Mouse (Mus musculus) left cerebral cortex, adult 11 months (tissue): ENCODE data around the gene Cacna1d.

ENCODE experiments used
- DNase-seq: peaks from one replicate; pipeline ENCODE4 v3.0.0; 2022; ENCODE audit warnings: low spot score

Cacna1d gene

DNA sequence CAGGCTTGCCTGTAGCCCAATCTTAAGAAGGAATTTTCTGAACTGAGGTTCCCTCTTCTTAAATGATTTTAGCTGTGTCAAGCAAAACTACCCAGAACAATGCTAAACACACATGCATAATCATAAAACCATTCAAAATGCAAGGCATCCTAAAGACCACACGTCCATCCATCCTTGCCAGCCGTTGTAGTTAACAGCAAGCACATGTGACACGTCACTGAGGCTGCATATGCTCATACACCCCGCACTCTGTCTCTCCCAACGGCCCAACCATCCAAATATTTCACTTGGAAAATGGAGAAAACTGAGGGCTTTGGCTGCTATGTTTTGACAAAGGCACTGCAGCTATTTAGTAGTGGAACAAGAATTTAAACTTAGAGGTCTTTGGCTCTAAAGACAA lies 220.9 kb downstream of the Cacna1d start:
- DNase-seq: no peak

DNA sequence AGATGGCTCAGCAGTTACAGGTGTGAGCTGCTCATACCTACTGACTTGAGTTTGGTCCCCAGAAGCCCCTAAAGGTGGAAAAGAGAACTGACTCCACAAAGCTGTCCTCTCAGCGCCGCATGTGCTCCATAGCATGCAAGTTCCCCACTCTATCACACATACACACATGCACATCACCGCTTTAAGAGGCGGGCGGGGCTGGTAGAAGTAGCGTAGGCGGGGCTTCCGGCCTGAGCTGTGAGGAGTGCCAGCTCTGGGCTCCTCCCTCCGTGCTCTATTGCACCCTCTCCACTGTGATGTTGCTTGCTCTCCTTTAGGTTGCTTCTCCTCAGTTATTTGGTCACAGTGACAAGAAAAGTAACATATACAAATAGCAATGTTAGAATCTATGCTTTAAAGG lies 225.5 kb downstream of the Cacna1d start:
- no peak for DNase-seq

DNA sequence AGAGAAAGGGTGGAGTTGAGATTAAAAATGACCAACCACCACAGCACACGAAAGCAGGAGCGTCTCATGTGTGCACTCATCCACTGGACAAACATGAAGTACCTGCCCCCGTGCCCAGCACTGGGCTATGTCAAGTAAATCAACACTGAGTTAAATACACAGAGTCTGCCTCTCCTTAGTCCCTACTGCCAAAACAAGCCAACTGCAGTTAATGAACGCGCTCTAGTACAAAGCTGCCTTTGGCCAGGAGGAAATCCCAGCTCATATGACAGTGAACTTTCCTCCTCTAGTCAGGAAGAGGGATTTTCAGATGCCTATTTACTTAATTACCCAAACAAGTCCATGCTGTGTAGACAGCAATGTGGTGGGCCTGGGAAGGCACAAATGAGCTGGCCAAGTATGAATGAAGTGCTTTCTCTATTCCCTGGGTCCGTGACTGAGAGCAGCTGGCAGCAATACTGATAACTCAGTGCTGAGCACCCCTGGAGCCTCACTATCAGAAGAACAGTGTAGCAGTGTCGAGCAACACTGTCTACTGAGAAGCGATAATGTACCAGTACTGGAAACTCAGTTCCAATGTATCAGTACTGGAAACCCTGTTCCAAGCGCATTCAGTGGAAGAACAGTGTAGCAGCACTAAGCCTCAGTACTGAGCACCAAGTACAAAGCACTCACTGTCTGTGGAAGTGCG lies 229.5 kb downstream of the Cacna1d start:
- DNase-seq: no peak

DNA sequence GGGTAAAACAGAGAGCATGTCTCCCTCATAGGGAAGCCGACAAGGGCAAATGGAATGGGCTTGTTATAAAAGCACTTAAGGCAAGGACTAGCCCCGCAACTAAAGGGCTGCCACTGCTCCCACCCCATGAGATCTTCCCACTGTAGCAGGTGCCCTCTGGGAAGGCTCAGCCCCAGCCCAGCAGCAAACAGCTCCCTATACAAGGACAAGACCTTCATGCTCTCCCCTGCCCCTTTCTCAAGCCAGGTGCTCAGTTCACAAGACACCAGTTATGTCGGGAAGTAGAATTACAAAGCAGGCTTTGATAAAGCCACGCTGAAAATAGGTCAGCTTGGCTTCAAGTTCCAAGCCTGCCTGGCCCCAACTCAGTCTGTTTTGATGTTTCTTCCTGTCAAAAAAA lies 233.6 kb downstream of the Cacna1d start:
- no peak for DNase-seq

DNA sequence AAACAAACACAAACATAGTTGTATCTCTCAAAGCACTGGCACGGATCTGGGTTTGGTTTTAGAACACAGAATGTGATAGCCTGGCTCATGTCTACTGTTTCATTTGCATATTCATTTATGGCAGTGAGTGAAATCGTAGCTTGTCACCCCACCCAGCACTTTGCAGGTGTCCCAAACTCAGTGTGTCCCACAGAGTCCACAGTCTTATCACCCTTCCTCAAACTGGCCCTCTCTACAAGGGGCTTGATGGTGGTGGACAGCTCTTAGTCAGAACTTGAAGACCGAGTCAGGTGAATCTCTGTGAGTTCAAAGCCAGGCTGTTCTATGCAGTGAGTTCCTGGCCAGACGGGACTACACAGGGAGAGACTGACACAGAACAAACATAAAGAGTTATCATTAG lies 234.8 kb downstream of the Cacna1d start:
- DNase-seq: no peak

GRCm38 (mm10) chr14:30255701-30256400 lies 235.4 kb downstream of the Cacna1d start:
- DNase-seq: no peak

DNA sequence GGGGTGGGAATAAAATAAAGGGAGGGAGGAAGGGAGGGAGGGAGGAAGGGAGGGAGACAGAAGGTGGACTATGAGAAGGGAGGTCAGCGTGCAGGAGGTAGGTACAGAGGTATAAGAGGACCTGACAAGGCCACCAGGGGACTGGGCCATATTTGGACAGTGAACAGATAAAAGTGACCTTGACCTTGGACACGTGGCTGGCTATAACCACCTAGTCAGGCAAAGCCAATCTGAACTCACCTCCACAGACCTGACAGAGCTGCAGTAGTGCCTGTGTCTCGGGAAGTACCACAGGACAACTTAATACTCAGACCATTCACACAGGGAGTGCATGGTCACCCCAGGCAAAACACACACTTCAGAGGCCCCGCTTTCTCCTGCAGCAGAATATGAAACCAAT lies 236.5 kb downstream of the Cacna1d start:
- no peak for DNase-seq

DNA sequence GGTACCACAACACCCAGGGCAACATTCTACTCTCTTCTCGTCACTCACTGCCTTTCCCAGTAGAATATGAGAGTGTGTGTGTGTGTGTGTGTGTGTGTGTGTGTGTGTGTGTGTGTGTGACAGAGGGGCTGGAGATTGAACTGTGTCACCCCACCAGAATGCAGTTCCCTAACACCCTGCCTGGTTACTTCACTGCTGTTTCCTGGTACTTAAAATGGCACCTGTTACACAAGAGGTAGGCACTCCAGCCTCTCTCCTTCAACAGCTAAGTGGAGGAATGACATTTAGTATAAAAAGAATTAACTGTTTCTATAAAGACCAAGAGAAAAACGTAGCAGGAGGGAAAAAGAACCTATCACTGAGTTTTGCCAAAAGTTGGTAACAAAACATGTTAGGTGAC lies 238.4 kb downstream of the Cacna1d start:
- no peak for DNase-seq

DNA sequence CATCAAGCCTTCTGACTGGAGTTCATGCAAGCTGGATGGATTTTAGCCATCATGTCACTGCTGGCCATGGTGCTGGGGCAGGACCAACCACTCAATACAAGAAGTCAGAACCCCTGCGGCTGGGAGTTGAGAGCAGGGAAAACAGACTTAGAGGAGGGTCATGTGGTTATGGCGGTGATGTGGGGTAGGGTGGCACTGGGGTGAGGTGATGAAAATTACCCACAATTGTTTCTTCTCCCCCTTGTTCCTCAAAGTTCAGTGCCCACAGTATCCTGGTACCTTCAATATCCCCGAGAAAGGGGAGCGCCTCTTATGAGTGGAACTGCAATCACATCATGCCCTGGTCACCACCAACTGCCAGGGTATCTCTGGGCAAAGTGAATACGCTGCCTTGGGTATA lies 239.9 kb downstream of the Cacna1d start:
- DNase-seq: no peak

DNA sequence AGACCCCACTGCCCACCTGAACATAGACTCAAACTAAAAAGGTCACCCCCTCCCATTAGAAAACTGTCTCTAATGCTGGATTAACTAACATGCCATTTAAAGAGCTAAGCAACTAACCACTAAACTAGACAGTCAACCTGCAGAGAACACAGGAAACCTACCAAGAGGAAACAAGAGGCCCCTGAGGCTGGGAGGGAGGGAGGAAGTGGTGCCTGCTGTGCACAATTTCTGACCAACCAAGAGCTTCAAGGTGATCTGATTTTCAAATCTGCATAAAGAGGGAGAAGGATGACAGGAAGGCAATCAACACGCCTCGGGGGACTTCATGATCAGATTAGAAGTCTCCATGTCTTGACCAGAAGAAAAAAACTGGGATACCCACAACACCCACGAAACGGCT lies 241.7 kb downstream of the Cacna1d start:
- no peak for DNase-seq

DNA sequence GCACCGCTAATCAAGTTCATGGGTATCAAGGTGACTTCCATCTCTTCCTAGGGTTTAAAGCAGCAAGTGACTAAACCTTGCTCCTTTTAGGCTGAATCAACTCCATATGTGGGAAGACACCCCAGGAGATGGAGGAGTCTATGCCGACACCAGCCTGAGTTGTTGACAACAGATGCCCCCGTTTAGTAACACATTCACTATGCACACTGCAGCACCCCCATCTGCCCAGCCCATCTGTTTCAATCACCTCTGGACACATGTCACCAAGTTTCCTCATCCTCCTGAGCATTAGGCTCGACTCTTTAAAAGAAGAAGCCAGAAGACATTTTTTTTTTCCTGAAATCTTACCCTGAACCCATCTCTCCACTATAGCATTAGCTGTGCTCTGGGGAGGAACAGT lies 242.4 kb downstream of the Cacna1d start:
- DNase-seq: no peak

DNA sequence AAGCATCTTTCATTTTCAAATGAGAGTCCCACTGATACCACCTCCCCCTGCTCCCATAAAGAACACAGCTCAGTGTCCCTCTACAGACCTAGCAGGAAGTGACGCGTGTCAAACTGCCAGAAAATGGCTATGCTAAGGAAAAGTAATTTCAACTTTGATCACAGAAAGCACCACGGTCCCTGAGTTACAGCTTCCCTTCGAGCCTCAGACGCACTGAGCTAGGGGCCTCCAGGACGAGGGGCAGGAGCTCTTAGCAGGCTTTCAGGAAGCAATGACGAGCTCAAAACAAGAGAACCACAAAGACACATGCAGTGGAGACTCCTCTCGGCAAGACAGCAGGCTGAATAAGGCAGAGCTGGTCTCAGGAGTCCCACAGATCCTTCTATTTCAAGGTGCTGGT lies 243.1 kb downstream of the Cacna1d start:
- no peak for DNase-seq

- no peak for DNase-seq
Measured at GRCm38 (mm10) chr14:30247606-30248005, 243.6 kb downstream of the Cacna1d start.

- DNase-seq: no peak
Measured at GRCm38 (mm10) chr14:30244776-30245175, 246.5 kb downstream of the Cacna1d start.

GRCm38 (mm10) chr14:30242818-30243205 lies 248.4 kb downstream of the Cacna1d start:
- DNase-seq: no peak

DNA sequence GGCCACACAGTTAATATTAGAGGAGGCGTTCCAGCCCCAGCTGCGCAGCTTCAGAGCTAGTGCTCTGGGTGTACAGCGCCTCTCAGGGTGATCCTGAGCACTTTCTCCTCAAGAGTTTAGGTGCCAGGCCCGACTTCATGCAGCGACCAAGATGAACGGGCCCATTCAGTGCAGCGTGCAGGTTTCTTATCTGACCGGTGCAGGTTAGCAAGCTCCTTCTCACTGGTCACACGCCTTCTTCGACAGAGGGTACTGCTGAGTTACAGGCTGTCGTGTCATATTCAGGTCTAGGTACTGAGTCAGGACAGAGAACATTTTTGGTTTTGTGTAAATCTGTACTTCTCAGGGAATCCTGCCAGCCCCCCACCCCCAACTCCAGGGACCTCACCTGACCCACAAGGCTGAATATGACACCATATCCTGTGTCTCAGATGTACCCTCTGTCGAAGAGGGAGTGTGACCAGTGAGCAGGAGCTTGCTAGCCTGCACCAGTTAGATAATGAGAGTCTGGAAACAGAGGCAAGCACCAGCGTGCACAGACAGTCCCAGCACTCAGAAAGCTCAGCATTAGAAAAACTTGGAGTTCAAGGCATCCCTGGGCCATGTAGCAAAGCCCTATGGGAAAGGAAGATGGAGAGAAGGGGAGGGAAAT lies 249.0 kb downstream of the Cacna1d start:
- no peak for DNase-seq

DNA sequence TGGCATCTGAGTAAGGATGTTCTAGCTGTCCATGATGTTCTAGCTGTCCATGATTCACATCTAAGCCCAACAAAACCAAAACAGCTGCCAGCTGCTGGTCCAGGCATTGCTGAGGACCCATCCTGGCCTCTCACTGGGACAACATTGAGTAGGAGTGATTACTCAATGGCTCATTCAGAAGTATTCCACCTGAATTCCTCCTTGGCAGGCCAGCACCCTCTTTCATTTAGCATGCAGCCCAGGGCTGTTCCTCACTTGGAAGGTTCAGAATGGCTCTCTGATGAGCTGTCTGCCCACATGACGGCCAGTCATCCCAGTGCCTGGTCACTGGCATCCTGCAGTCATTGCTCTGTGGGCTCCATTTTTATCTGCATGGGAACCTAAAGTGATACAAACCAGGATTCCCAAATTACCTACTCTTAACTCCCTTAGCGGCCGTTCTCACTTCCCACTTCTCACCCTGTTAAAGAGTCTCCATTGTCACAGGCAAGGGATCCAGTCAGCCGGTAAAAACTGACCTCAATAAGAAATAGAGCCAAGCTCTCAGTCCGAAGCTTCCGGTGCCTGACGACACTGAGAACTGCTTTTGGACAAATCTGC lies 250.2 kb downstream of the Cacna1d start:
- DNase-seq: no peak

GRCm38 (mm10) chr14:30238807-30239206 lies 252.4 kb downstream of the Cacna1d start:
- no peak for DNase-seq

DNA sequence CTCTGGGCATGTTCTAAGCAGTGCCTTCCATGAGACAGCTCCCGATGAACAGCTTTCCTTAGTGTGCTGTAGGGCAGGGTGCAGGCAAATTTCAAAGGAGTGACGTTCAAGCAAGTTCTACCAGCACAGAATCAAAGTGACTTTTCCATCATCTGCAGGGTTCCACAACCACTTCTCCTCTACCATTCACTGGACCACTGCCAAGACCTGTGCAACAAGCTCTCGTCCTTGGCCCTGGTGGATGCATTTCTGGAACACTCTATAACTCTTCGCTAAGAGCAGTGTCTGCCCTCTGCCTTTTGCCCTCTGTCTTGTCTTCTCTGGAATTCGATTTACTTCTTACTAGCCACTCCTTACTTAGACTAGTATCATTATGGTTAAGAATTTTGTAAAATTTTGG lies 266.1 kb downstream of the Cacna1d start:
- no peak for DNase-seq

DNA sequence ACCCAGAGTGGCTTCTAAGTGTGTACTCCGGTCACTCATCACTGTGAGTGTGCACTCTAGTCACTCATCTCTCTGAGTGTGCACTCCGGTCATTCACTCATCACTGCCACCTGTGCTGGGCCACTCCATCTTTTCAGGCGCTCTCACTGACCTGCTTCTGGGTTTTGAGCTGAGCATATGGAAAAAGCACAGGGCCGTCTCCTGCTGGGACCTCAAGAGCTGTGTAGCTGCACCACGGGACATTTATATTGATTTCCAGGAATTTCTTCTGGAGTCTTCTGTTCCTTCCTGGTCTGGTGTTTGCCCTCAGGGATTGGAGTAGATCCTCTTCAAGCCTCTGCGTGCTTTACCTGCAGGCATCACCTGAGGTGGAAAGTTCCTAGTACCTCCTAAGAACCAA lies 269.2 kb downstream of the Cacna1d start:
- DNase-seq: no peak

GRCm38 (mm10) chr14:30219851-30220250 lies 271.4 kb downstream of the Cacna1d start:
- DNase-seq: no peak

DNA sequence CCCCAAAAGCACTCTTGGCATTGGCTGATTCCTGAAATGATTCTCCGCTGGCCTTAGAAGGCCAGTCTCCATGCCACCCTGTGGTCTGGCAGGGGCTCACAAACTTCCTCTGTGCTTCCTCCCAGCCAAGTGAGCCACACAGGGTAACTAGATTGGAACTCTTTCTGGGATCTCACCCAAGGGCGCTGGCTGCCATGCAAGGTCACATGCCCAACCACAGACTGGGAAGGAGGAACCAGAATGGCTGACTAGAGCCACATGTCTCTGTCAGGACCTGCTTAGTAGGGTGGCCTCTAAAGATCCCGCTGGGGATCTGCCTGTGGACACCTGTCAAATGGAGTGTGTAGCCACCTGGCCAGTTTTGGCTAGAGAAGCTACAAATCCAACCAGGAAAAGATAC lies 273.1 kb downstream of the Cacna1d start:
- DNase-seq: peak; percentile 44

GRCm38 (mm10) chr14:30217124-30217523 lies 274.1 kb downstream of the Cacna1d start:
- no peak for DNase-seq
